Mouse (Mus musculus) forebrain, embryonic 15.5 days (tissue): ENCODE data around the gene Tub. TPM values are rescaled to one million over a fixed set of nuclear protein-coding genes. Genes with fewer than 3 reads are reported as not detected.

Source experiments
- ATAC-seq: fragments of 200-750 bp; cut with Nextera tagmentation; replicated peaks from 2 replicates; pipeline ENCODE4 v1.8.0; 2017; ENCODE audit warnings: mild to moderate bottlenecking, moderate TSS enrichment, moderate library complexity
- H3K27ac ChIP-seq: fragments of 300-500 bp; sonication (generic); replicated peaks from 2 replicates; pipeline ENCODE4 v1.5.1; 2015; ENCODE audit warnings: mild to moderate bottlenecking, inconsistent platforms
- H3K27me3 ChIP-seq: fragments of 300-500 bp; sonication (generic); 2 replicates; pipeline ENCODE4 v1.6.1; 2015; ENCODE audit warnings: inconsistent platforms
- H3K36me3 ChIP-seq: fragments of 300-500 bp; sonication (generic); 2 replicates; pipeline ENCODE4 v1.6.1; 2015; ENCODE audit warnings: mild to moderate bottlenecking, inconsistent platforms
- H3K4me1 ChIP-seq: fragments of 300-500 bp; sonication (generic); 2 replicates; pipeline ENCODE4 v1.6.1; 2015; ENCODE audit warnings: inconsistent platforms
- H3K4me2 ChIP-seq: fragments of 300-500 bp; sonication (generic); replicated peaks from 2 replicates; pipeline ENCODE4 v1.6.1; 2015; ENCODE audit warnings: mild to moderate bottlenecking, inconsistent platforms
- H3K4me3 ChIP-seq: fragments of 300-500 bp; sonication (generic); 2 replicates; pipeline ENCODE4 v1.5.1; 2015; ENCODE audit warnings: mild to moderate bottlenecking, inconsistent platforms
- H3K9ac ChIP-seq: fragments of 300-500 bp; sonication (generic); replicated peaks from 2 replicates; pipeline ENCODE4 v1.6.1; 2015; ENCODE audit warnings: mild to moderate bottlenecking, inconsistent platforms
- H3K9me3 ChIP-seq: fragments of 300-500 bp; sonication (generic); 2 replicates; pipeline ENCODE4 v1.6.1; 2016; ENCODE audit warnings: inconsistent platforms
- WGBS: fragments of 180-500 bp; shearing (Covaris S2); methylation state at CpG from one replicate; pipeline ENCODE4 v1.1.7; 2015; ENCODE audit warnings: mixed read lengths; 5-methylcytosine and 5-hydroxymethylcytosine counted together
- polyA plus RNA-seq: library from polyadenylated mRNA; unstranded; fragments of >200 nt; fragmentation: Nextera tagmentation; extraction: Ambion mirVana; gene quantifications from 2 replicates; pipeline ENCODE4 v1.2.1, GENCODE M21; 2015

Tub gene
- polyA plus RNA-seq, 1 experiment from 2014 or later = 49.3 TPM

DNA sequence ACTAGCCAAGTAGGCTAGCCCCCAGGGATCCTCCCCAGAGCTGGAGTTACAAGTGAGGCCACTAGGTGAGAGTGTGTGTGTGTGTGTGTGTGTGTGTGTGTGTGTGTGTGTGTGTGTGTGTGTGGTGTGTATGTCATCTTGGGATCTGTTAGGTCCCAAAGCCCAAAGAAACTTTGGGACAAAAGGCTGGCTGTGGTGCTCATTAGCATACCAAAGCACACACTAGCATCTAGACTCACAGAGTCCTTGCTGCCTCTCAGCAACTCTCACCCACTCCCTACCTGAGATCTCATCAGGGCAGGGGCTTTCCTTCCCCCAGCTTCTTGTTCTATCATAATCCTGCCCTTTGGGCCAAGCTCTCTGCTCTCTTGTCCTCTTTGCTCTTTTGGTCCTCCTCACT is 1.5 kb upstream of the Tub start:
- peaks cover 12% of the 10 kb centered on the region for H3K36me3 ChIP-seq
- H3K4me3 ChIP-seq = no peak overlapping the region
- H3K4me2 ChIP-seq = no peak overlapping the region
- peaks cover 27% of the 10 kb centered on the region; the same call in 1 of the 2 replicates for H3K27me3 ChIP-seq
- no peaks in the 10 kb centered on the region for H3K9me3 ChIP-seq
- ATAC-seq = no peak
- H3K27ac ChIP-seq = no peak overlapping the region
- peaks cover 19% of the 10 kb centered on the region for H3K4me1 ChIP-seq
- H3K9ac ChIP-seq = no peak overlapping the region

DNA sequence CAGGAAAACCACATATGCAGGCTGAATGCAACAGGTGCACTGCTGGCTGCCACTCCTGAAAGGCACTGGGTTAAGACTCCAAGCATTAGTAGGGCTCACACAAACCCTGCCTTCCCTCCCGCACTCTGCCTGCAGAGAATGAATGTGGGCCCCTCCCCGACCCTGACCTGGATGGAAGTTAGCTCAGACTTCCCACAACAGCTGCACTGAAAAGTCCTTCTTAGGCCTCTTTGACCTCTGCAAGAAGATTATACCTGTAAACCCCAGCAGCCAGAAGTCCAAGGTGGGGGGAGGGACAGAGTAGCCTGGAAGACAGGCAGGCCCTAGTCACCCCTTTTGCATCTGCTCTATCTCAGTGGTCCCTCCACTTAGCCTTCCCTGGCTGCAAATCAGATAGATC is 837 bp upstream of the Tub start:
- no peak overlapping the region for H3K4me3 ChIP-seq
- H3K4me2 ChIP-seq = no peak overlapping the region
- peaks cover 12% of the 10 kb centered on the region for H3K36me3 ChIP-seq
- no peak overlapping the region for H3K27ac ChIP-seq
- no peak for ATAC-seq
- no peak overlapping the region for H3K9ac ChIP-seq
- H3K9me3 ChIP-seq = no peaks in the 10 kb centered on the region
- H3K4me1 ChIP-seq = peaks cover 19% of the 10 kb centered on the region
- 37% methylated on average over 2 of the region's 2 CpGs for WGBS
- peaks cover 27% of the 10 kb centered on the region; the same call in 1 of the 2 replicates for H3K27me3 ChIP-seq

- ATAC-seq = peak; percentile 36
- Histone ChIP-seq H3K9ac (peak overlapping the region; percentile 70), H3K9me3 (no peaks in the 10 kb centered on the region), H3K27ac (peak overlapping the region; percentile 67), H3K4me2 (peak overlapping the region; percentile 90), H3K27me3 (peaks cover 27% of the 10 kb centered on the region; the same call in 1 of the 2 replicates), H3K4me3 (peak overlapping the region; percentile 69), H3K4me1 (peaks cover 19% of the 10 kb centered on the region), H3K36me3 (peaks cover 5% of the 10 kb centered on the region; the same call in 1 of the 2 replicates)
- 2% methylated on average over 52 of the region's 52 CpGs for WGBS
Observed at GRCm38 (mm10) chr7:108950762-108951331, 709 bp downstream of the Tub start.

DNA sequence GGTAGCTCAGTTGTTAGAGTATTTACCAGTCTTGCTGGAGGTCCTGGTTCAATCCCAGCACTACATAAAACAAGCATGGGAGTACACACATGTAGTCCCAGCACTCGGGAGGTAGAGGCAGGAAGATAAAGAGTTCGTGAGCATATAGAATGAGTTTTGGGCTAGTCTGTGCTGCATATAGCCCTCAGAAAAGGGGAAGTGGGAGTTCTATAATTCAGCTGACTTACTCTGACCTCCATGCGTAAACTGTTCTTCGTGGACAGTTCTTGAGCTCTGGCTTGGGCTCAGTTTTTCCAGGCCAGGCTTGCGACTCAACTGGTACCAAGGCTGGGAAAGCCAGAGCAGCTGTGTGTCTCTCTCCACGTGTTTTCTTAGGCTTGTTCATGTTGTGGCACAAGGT is 2.7 kb downstream of the Tub start:
- Histone ChIP-seq H3K36me3 (no peaks in the 10 kb centered on the region), H3K4me2 (no peak overlapping the region), H3K27ac (no peak overlapping the region), H3K9ac (no peak overlapping the region), H3K4me1 (peaks cover 19% of the 10 kb centered on the region), H3K9me3 (no peaks in the 10 kb centered on the region), H3K4me3 (no peak overlapping the region), H3K27me3 (peaks cover 27% of the 10 kb centered on the region; the same call in 1 of the 2 replicates)
- WGBS = 83% methylated on average over 6 of the region's 6 CpGs
- ATAC-seq = no peak

DNA sequence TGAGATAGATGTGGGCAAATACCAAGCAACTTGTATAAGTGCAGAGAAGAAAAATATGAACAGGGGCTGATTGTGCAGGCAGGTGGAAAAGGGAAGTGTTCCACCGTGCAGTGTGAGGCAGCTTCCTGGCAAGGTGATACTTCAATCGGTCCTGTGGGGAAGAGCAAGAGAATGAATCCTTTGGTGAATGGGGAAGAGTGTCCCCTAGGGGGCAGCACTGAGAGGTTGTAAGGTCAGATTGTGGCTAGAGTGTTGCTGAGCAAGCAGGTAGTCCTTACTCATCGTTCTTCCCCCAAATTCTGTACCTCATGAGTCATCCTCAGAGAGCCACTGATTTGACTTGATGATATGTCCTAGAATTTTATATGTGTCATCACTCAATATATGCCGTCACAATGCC is 4.0 kb downstream of the Tub start:
- H3K4me3 ChIP-seq = no peak overlapping the region
- H3K4me2 ChIP-seq = no peak overlapping the region
- H3K36me3 ChIP-seq = no peaks in the 10 kb centered on the region
- no peaks in the 10 kb centered on the region for H3K9me3 ChIP-seq
- peaks cover 24% of the 10 kb centered on the region; the same call in 1 of the 2 replicates for H3K27me3 ChIP-seq
- H3K9ac ChIP-seq = no peak overlapping the region
- no peak for ATAC-seq
- peaks cover 19% of the 10 kb centered on the region for H3K4me1 ChIP-seq
- no peak overlapping the region for H3K27ac ChIP-seq
- WGBS = 60% methylated on average over 4 of the region's 4 CpGs

DNA sequence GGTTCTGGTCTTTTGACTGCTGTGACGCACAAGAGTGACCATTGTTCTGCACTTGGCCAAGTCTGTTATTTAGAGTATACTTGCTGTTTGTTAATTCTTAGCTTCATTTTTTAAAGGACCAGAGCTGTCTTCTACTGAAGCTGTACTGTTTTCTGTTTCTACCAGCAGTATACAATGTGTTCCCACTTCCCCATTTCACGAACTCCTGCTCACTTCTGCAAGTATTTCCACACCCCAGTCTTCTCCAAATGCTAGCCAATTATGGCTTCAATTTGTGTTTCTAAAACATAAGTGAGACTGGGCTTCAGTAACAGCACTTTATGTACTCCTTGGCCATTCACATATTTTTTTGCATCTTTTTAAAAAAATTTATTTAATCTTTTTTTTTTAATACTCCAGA is 7.6 kb downstream of the Tub start:
- ATAC-seq = no peak
- Histone ChIP-seq H3K9ac (no peak overlapping the region), H3K36me3 (no peaks in the 10 kb centered on the region), H3K4me2 (no peak overlapping the region), H3K9me3 (no peaks in the 10 kb centered on the region), H3K27me3 (peaks cover under 1% of the 10 kb centered on the region; the same call in 1 of the 2 replicates), H3K27ac (no peak overlapping the region), H3K4me1 (no peaks in the 10 kb centered on the region), H3K4me3 (no peak overlapping the region)
- WGBS = 67% methylated on average over 2 of the region's 2 CpGs

DNA sequence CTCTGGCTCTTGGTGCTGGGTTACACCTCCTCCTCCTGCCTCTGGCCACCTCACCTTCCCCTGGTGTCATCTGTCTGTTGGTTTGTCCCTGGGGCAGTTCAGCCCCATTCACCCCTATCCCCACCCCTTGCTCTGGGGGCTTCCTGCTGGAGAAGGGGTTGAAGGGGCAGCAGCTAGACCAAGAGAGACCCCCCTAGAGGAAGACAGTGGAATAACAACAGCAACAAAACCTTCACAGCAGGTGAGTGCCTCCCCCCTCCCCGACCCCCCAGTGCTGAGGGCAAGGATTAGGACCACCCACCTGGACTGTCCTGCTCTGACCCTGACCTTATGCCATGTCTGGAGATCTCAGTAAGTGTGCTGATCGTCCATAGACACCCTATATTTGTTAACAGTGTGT is 15.8 kb downstream of the Tub start:
- H3K4me1 ChIP-seq = no peaks in the 10 kb centered on the region
- H3K36me3 ChIP-seq = no peaks in the 10 kb centered on the region
- H3K9ac ChIP-seq = no peak overlapping the region
- WGBS = 27% methylated on average over 2 of the region's 2 CpGs
- no peaks in the 10 kb centered on the region for H3K27me3 ChIP-seq
- H3K4me2 ChIP-seq = no peak overlapping the region
- ATAC-seq = no peak
- no peak overlapping the region for H3K4me3 ChIP-seq
- no peaks in the 10 kb centered on the region for H3K9me3 ChIP-seq
- H3K27ac ChIP-seq = no peak overlapping the region

- Histone ChIP-seq H3K9me3 (no peaks in the 10 kb centered on the region), H3K4me3 (no peak overlapping the region), H3K36me3 (no peaks in the 10 kb centered on the region), H3K4me2 (no peak overlapping the region), H3K27ac (no peak overlapping the region), H3K9ac (no peak overlapping the region), H3K27me3 (no peaks in the 10 kb centered on the region), H3K4me1 (peaks cover under 1% of the 10 kb centered on the region)
- ATAC-seq = peak; percentile 75
- 28% methylated on average over 7 of the region's 7 CpGs for WGBS
Observed at GRCm38 (mm10) chr7:108966742-108967362, 16.7 kb downstream of the Tub start.

GRCm38 (mm10) chr7:108968201-108968600 is 18.1 kb downstream of the Tub start:
- no peak overlapping the region for H3K9ac ChIP-seq
- H3K4me2 ChIP-seq = no peak overlapping the region
- H3K36me3 ChIP-seq = no peaks in the 10 kb centered on the region
- no peaks in the 10 kb centered on the region for H3K27me3 ChIP-seq
- no peak overlapping the region for H3K27ac ChIP-seq
- WGBS = 42% methylated on average over 6 of the region's 6 CpGs
- H3K9me3 ChIP-seq = no peaks in the 10 kb centered on the region
- H3K4me3 ChIP-seq = no peak overlapping the region
- H3K4me1 ChIP-seq = peaks cover 10% of the 10 kb centered on the region
- no peak for ATAC-seq

DNA sequence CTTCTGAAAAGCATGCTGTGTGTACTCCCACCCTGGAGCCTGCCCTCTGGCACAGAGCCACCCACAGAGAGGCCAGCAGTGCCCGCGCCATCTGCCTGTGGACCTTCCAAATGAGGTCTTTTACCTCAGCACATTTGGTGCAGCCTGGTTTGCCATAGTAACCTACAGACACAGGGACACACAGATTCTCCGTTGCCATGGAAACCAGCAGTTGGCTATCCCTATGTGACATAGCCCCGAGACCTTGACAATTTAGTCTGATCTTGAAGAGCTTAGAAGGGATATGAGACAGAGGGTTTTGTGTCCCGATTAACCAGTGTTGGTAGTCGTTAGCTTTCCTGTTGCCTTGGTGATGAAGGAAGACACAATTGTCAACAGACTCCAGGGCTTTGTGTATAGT is 22.1 kb downstream of the Tub start:
- H3K9ac ChIP-seq = no peak overlapping the region

GRCm38 (mm10) chr7:108985934-108986708 is 36.0 kb downstream of the Tub start:
- no peak for ATAC-seq
- Histone ChIP-seq H3K36me3 (no peaks in the 10 kb centered on the region), H3K9ac (no peak overlapping the region), H3K27me3 (no peaks in the 10 kb centered on the region), H3K9me3 (no peaks in the 10 kb centered on the region), H3K4me3 (no peak overlapping the region), H3K4me2 (no peak overlapping the region), H3K4me1 (no peaks in the 10 kb centered on the region), H3K27ac (no peak overlapping the region)
- WGBS = 84% methylated on average over 2 of the region's 3 CpGs

More for the DNA sequence above, 22.1 kb downstream of the Tub start:
- Histone ChIP-seq H3K9me3 (no peaks in the 10 kb centered on the region), H3K27ac (peak overlapping the region; percentile 36; the same call in 1 of the 2 replicates), H3K36me3 (no peaks in the 10 kb centered on the region), H3K4me1 (peaks cover 10% of the 10 kb centered on the region), H3K4me2 (no peak overlapping the region), H3K4me3 (no peak overlapping the region), H3K27me3 (no peaks in the 10 kb centered on the region)
- peak; percentile 73 for ATAC-seq
- WGBS = 23% methylated on average over 6 of the region's 6 CpGs

- H3K4me2 ChIP-seq = no peak overlapping the region
- no peaks in the 10 kb centered on the region for H3K27me3 ChIP-seq
- no peaks in the 10 kb centered on the region for H3K4me1 ChIP-seq
- no peak overlapping the region for H3K27ac ChIP-seq
- WGBS = 93% methylated on average over 9 of the region's 9 CpGs
- no peak for ATAC-seq
- no peaks in the 10 kb centered on the region for H3K9me3 ChIP-seq
- H3K9ac ChIP-seq = no peak overlapping the region
- H3K36me3 ChIP-seq = no peaks in the 10 kb centered on the region
- no peak overlapping the region for H3K4me3 ChIP-seq
Observed at GRCm38 (mm10) chr7:108991207-108991606, 41.1 kb downstream of the Tub start.
